Mouse (Mus musculus) embryonic facial prominence, embryonic 10.5 days (tissue): ENCODE data around the gene Pipox. TPM values are rescaled to one million over a fixed set of nuclear protein-coding genes. Genes with fewer than 3 reads are reported as not detected.

Source experiments
- DNase-seq: peaks from one replicate; pipeline ENCODE4 v3.0.0-alpha.2; 2017; ENCODE audit warnings: low spot score
- H3K27ac ChIP-seq: fragments of 300-500 bp; sonication (generic); replicated peaks from 2 replicates; pipeline ENCODE4 v1.5.1; 2016; ENCODE audit warnings: mild to moderate bottlenecking
- H3K27me3 ChIP-seq: fragments of 300-500 bp; sonication (generic); replicated peaks from 2 replicates; pipeline ENCODE4 v1.6.1; 2016; ENCODE audit warnings: low read depth, mild to moderate bottlenecking; ENCODE audit not compliant: poor library complexity, severe bottlenecking
- H3K36me3 ChIP-seq: fragments of 300-500 bp; sonication (generic); replicated peaks from 2 replicates; pipeline ENCODE4 v1.6.1; 2016; ENCODE audit warnings: mild to moderate bottlenecking, moderate library complexity
- H3K4me1 ChIP-seq: fragments of 300-500 bp; sonication (generic); 2 replicates; pipeline ENCODE4 v1.6.1; 2016
- H3K4me3 ChIP-seq: fragments of 300-500 bp; sonication (generic); 2 replicates; pipeline ENCODE4 v1.5.1; 2016; ENCODE audit warnings: mild to moderate bottlenecking, moderate library complexity
- H3K9me3 ChIP-seq: fragments of 300-500 bp; sonication (generic); 2 replicates; pipeline ENCODE4 v1.6.1; 2016; ENCODE audit warnings: mild to moderate bottlenecking
- WGBS: fragments of 180-500 bp; shearing (Covaris S2); methylation state at CpG from one replicate; pipeline ENCODE4 v1.1.7; 2016; 5-methylcytosine and 5-hydroxymethylcytosine counted together
- polyA plus RNA-seq: library from polyadenylated mRNA; unstranded; fragments of >200 nt; fragmentation: Nextera tagmentation; extraction: Ambion mirVana; gene quantifications from 2 replicates; pipeline ENCODE4 v1.2.1, GENCODE M21; 2016

Gene Pipox
- 2.1 and 2.7 TPM in 2 replicates for polyA plus RNA-seq

DNA sequence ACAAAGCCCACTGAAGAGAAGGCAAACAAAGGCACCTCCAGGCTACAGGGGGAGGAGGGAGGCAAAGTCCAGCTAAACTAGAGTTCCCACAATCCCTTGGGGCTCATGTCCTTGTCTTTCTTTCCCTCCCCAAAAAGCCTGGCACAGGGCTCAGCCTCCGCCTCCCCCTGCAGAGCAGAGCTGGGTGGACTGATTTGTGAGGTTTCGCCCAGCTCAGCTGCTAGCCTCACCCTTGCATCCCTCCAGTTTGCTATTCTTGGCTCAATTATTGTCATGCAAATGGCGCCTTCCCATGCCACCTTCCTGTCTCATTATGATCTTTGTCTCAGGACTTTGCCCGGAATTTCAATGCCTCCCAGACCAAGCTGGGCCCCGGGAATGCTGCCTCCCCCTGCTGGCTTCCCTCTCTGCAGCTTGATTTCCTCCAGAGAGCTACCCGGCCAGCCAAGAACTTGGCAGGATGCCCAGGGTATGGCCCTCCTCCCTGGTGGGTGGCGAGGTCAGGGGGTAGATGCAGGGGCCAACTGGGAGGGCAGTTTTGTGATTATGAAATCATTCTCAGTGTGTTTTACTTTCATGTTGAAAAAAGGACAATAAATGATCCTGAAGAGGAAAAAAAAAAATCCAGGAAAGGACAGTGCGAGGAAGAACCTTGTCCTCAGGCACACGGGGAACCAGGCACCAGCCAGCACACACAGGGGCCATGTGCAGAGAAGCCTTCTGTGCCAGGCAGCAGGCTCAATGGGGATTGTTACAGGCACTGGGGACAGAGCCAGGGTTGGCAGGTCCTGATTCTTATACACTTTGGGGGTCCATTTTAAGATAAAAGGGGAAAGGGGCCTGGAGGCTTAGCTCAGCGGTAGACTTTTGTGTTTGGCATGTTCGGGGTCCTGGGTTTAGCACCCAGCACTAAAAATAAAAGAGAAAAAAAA lies at the start of gene Pipox:
Pipox (minus strand) TSS at position 310 of the 932 bp plus-strand sequence.
- Histone ChIP-seq H3K4me3 (peak within 1 kb of the TSS; percentile 39), H3K36me3 (no peaks in the 10 kb centered on the region), H3K9me3 (no peaks in the 10 kb centered on the region), H3K27ac (peak within 1 kb of the TSS; percentile 81), H3K4me1 (peaks cover 50% of the 10 kb centered on the region), H3K27me3 (peaks cover 85% of the 10 kb centered on the region)
- WGBS: 24% methylated on average over 11 of the region's 11 CpGs
- DNase-seq: peak; percentile 73

DNA sequence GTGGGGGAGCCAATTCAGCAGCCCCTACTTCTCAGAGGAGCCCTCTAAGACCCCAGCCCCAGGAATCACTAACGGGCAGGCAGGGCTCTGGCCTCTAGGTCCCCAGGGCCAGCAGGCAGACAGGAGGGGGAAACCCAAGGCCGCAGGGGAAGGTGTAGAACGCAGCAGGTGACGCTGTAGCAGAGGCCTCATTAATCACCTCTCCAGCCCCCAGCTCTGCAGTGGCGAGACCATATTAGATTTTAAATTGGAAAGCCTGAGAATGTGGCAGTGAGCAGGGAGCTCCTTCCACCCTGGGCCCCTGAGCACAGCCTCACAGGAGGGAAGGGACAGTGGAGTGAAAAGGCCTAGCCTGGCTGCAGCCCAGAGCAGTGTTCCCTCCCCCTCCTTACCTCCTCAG lies 48.3 kb upstream of the Pipox start:
- Histone ChIP-seq H3K27ac (0 out of 2 replicates have a peak overlapping the region, but pooled peaks have one; percentile 26), H3K4me3 (no peak overlapping the region), H3K9me3 (no peaks in the 10 kb centered on the region), H3K36me3 (no peaks in the 10 kb centered on the region), H3K27me3 (peaks cover 83% of the 10 kb centered on the region), H3K4me1 (peaks cover 24% of the 10 kb centered on the region)
- no peak for DNase-seq
- WGBS: 15% methylated on average over 5 of the region's 5 CpGs

DNA sequence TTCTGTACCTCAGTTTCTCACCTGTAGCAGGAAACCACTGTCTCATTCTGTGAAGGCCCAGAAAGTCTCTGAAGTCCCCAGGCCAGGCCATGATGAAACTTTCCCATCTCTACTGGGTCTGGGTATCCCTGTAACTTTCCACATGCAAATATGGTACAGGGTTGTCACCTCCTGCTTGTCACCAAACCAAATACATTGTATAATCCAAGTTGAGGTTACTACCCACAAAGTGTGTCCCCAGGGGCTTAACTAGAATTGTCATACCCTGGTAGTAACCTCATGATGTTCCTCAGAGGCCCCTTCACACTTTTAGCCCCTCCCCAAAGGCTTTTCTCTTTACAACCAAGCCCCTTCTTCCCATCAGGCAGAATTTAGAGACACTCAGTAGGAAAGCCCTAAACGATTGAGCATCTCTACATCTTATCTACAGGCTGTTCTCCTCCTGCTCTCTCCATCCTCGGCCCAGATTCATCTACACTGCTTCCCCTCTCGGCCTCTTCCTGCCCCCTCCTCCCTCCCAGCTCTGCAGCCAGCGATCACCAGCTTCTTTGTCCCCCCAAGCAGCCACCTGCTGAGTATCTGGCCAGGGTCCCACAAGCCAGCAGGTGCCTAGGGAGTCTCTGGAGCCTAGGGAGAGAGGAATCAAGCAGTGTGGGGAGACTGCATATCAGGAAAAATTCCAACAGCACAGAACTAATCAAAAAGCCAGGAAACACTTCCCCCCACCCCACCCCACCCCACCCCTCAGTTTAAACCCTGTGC lies 43.9 kb upstream of the Pipox start:
- no peaks in the 10 kb centered on the region for H3K9me3 ChIP-seq
- peaks cover 34% of the 10 kb centered on the region for H3K4me1 ChIP-seq
- H3K27me3 ChIP-seq: peaks cover 96% of the 10 kb centered on the region
- no peak overlapping the region for H3K27ac ChIP-seq
- H3K36me3 ChIP-seq: no peaks in the 10 kb centered on the region
- H3K4me3 ChIP-seq: no peak overlapping the region
- DNase-seq: no peak
- 16% methylated on average over 4 of the region's 4 CpGs for WGBS

DNA sequence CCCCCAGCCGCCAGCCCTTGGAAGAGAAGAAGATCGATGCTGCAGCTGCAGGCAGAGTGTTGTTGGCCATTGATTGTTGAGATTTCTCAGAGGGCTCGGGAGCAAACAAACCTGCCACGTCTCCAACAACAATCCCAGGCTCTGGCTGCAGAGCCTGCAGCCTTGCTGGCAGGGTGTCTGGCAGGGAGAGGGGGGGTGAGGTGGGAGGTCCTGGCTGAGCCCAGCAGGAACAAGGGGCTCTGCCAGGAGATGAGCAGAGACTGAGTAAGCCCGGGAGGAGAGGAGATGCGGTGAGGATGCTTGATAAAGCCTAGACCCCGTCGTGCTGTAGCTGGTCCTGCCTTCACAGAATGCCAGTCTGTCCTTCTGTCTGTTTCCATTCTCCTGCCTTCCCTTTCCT lies 43.0 kb upstream of the Pipox start:
- Histone ChIP-seq H3K4me3 (no peak overlapping the region), H3K4me1 (peaks cover 29% of the 10 kb centered on the region), H3K36me3 (no peaks in the 10 kb centered on the region), H3K27me3 (peaks cover 99% of the 10 kb centered on the region), H3K9me3 (no peaks in the 10 kb centered on the region), H3K27ac (no peak overlapping the region)
- WGBS: 10% methylated on average over 8 of the region's 8 CpGs
- no peak for DNase-seq

DNA sequence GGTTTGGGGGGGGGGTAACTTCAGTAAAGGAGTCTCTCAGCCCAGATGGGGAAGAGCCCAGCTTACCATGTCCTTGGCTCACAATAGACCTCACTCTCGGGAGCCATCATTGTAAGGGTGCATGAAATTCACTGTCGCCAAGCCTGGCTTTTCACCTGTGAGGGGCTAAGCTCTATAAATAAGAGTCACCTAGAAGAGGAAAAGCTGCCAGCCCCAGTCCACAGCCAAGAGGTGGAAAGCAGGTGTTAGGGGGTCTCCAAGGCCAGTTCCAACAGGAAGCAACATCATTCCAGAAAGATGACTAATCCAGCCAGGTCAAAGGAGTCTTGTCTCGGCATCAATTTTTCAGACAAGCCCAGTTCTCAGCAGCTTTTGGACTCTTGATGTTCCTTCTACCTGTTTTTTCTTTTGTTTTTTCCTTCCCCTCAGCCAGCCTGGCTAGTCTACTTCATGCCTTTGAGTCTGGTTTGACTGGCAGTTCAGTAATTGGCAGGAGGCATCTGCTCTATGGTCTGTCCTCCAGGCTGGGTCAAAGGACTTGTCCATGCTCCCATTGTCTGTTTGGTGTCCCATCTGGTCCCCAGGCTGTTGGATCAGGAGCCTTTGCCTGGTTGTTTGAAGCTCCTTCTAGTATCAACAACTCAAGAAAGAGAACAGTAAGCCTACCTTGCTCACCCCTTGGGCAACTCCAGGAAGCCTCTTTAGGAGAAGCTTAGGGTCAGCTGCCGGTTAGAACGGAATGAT lies 40.8 kb upstream of the Pipox start:
- Histone ChIP-seq H3K4me3 (no peak overlapping the region), H3K4me1 (peaks cover 38% of the 10 kb centered on the region), H3K27ac (no peak overlapping the region), H3K27me3 (peaks cover 99% of the 10 kb centered on the region), H3K36me3 (no peaks in the 10 kb centered on the region), H3K9me3 (no peaks in the 10 kb centered on the region)
- WGBS: 47% methylated on average over 5 of the region's 5 CpGs
- no peak for DNase-seq

DNA sequence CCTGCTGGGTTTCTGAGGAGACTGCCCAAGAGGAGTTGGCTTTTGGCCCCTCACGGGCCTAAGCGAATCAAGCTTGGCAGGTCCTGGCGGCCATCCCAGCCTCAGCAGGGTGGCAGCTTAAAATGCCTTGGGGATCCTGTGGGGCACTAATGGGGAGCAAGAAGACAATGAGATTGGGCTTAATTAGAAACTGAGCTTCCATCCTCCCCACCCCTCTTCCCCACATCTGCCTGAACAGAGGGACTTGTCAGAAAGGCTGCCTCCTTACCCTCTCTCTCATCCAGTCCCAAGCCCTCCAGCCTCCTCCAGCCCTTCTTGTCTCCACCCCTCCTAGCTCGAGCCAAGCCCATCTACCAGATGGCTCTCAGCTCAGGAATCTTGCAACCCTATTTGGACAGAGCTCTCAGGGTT lies 40.2 kb upstream of the Pipox start:
- H3K27me3 ChIP-seq: peaks cover 99% of the 10 kb centered on the region
- no peak for DNase-seq
- H3K27ac ChIP-seq: no peak overlapping the region
- H3K4me3 ChIP-seq: no peak overlapping the region
- WGBS: 2% methylated on average over 4 of the region's 4 CpGs
- H3K9me3 ChIP-seq: no peaks in the 10 kb centered on the region
- no peaks in the 10 kb centered on the region for H3K36me3 ChIP-seq
- peaks cover 38% of the 10 kb centered on the region for H3K4me1 ChIP-seq

DNA sequence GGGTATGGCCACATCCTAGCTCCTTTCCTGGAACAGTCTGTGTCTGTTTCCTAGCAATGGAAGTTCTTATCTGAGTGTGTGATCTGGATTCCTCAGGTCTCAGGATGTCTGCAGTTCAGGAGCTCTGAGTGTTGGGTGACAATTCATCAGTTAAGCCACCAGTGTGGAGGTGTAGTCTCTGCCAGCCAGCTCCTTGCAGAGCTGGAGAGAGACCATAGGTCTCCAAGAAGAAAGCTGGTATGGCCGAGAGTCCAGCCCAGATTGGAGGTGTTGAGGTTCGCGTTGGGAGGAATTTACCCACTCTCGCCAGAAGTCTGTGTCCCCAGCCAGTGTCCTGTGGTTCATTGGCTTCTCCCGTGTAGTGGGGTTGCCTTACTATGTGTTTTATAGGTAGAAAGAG lies 38.7 kb upstream of the Pipox start:
- Histone ChIP-seq H3K4me1 (peaks cover 38% of the 10 kb centered on the region), H3K4me3 (no peak overlapping the region), H3K9me3 (no peaks in the 10 kb centered on the region), H3K27ac (no peak overlapping the region), H3K36me3 (no peaks in the 10 kb centered on the region), H3K27me3 (peaks cover 99% of the 10 kb centered on the region)
- DNase-seq: no peak
- 45% methylated on average over 5 of the region's 5 CpGs for WGBS

DNA sequence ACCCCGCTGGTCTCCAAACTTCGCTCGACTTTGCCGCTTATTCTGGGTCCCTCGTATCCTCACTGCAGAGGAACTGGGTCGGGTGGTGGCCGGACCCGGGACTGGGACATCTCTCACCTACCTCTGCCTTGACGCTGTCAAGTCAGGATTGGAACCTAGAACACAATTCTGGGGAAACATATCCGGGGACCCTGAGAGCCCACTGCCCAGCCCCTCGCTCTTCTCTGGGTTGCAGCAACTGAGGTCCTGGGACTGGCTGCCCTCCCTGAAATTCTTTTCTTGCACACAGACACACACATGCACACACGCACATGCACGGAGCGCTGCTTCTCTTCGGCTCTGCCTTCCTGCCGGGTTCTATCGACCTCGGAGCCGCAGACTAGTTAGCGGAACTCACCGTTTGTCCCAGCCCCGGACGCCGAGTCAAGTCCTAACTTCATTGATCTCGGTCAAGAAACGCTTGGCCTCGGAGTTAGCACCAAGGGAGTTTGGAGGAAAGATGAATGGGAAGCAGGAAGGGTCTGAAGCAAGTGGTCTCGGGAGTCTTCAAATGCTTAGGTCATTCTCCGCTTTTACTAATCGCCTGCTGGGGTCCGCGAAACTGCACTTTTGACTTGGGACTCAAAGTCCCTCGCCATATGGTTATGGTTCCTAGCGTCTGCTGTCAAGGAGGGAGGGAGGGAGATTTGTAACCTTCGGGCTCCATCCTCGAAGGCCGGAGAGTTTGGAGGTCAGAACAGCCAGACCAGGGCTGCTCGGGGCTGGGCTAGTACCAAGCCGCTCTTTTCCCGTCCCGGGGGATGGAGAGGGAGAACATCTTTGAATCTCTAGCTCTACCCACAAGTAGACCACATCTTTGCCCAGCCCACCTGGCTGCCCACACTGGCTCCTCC lies 37.9 kb upstream of the Pipox start:
- Histone ChIP-seq H3K36me3 (no peaks in the 10 kb centered on the region), H3K27me3 (peaks cover 95% of the 10 kb centered on the region), H3K4me1 (peaks cover 37% of the 10 kb centered on the region), H3K27ac (no peak overlapping the region), H3K9me3 (no peaks in the 10 kb centered on the region), H3K4me3 (peak overlapping the region; percentile 67)
- DNase-seq: peak; percentile 27
- 2% methylated on average over 41 of the region's 41 CpGs for WGBS

DNA sequence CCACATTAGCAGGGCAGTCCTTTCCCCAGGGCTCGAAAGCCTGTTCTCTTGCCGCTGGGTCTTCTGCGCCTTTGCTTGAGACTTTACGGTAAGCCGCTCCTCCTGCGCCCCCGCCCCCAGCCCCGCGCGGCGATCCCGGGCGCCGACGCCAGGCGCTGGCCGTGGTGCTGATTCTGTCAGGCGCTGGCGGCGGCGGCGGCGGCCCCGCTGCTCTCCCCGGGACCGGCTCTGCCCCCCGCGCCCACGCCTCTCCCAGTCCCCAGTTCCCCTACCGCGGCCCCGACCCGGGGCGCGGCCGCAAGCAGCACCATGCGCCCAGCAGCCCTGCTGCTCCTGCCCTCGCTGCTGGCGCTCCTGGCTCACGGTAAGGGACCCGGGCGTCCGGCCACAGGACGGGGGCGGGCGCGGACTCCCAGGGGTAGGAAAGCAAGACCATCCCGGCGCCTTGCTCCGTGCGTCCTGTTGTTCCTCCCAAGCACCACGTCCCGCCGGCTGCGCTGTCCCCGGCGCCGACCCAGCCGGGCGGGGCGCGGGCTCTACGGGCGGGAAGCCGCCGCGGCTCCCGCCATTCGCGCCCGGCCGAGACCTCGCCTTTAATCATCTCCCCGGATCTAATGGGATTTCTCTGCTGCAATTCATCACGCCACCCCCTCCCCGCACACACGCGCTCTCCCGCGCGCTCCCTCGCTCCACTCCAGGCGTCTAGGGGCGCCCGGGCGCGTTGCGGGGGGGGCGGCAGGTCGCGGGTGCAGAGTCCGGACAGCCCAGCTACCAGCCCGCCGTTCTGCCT lies 37.0 kb upstream of the Pipox start, which contains the start of gene Sez6:
Sez6 (plus strand) TSS at position 50 of the 790 bp plus-strand sequence.
- H3K4me3 ChIP-seq: peak within 1 kb of the TSS; percentile 67
- under 1% methylated on average over 94 of the region's 94 CpGs for WGBS
- DNase-seq: peak; percentile 90
- peaks cover 95% of the 10 kb centered on the region for H3K27me3 ChIP-seq
- H3K27ac ChIP-seq: no peak within 1 kb of the TSS
- H3K4me1 ChIP-seq: peaks cover 43% of the 10 kb centered on the region
- no peaks in the 10 kb centered on the region for H3K9me3 ChIP-seq
- H3K36me3 ChIP-seq: no peaks in the 10 kb centered on the region

DNA sequence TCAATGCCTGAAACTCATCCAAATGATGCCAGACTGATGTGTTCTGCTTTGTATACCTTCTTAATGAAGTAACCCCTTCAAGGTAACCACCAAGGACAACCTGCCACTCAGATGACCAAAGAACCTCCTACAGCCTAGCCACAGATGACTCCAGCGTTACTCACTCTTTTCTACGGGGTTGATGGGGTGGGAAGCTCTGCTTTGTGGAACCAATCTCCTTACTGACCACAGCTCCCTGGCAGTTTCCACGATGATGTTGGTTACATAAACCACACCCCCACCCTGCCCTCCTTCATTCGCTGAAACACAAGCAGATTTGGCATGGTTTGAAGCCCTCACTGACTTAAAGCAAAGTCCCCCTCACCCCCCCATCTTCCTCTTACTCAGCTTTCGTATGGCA lies 33.9 kb upstream of the Pipox start:
- no peaks in the 10 kb centered on the region for H3K36me3 ChIP-seq
- peaks cover 93% of the 10 kb centered on the region for H3K27me3 ChIP-seq
- DNase-seq: no peak
- H3K27ac ChIP-seq: no peak overlapping the region
- no peak overlapping the region for H3K4me3 ChIP-seq
- no peaks in the 10 kb centered on the region for H3K9me3 ChIP-seq
- peaks cover 45% of the 10 kb centered on the region for H3K4me1 ChIP-seq
- WGBS: 77% methylated on average over 5 of the region's 5 CpGs

DNA sequence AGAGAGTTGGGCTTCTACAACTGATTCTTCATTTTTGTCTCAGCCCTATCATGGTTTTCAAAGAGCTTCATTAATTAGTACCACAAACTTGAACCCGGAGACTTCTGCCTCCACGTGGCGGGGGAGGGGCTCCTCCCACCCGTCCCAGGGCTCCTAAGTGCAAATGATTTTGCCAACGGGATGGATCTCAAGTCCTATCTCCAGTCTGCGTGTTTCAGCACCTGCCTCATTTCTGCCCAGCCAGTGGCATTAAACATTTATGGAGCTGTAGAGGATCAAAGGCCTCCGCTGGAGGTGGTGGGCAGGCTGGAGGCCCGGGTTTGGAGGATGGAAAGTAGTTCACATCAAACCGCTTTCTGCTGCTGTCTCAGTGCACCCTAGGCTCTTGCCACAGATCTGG lies 32.8 kb upstream of the Pipox start:
- Histone ChIP-seq H3K4me1 (peaks cover 38% of the 10 kb centered on the region), H3K27ac (no peak overlapping the region), H3K9me3 (no peaks in the 10 kb centered on the region), H3K36me3 (no peaks in the 10 kb centered on the region), H3K4me3 (no peak overlapping the region), H3K27me3 (peaks cover 88% of the 10 kb centered on the region)
- 24% methylated on average over 9 of the region's 9 CpGs for WGBS
- no peak for DNase-seq
